Mouse (Mus musculus) embryo, embryonic 9.5 days (tissue): ENCODE data around the gene Ankrd26.

Source experiments
- DNase-seq: peaks from one replicate; pipeline ENCODE4 v3.0.0-alpha.2; 2017; ENCODE audit errors: extremely low spot score

Ankrd26 gene

GRCm38 (mm10) chr6:118478957-118479708 is 82.9 kb downstream of the Ankrd26 start, which contains the start of gene Zfp9:
Gene Zfp9 (minus strand): TSS chr6:118479320.
- DNase-seq: peak; percentile 83

DNA sequence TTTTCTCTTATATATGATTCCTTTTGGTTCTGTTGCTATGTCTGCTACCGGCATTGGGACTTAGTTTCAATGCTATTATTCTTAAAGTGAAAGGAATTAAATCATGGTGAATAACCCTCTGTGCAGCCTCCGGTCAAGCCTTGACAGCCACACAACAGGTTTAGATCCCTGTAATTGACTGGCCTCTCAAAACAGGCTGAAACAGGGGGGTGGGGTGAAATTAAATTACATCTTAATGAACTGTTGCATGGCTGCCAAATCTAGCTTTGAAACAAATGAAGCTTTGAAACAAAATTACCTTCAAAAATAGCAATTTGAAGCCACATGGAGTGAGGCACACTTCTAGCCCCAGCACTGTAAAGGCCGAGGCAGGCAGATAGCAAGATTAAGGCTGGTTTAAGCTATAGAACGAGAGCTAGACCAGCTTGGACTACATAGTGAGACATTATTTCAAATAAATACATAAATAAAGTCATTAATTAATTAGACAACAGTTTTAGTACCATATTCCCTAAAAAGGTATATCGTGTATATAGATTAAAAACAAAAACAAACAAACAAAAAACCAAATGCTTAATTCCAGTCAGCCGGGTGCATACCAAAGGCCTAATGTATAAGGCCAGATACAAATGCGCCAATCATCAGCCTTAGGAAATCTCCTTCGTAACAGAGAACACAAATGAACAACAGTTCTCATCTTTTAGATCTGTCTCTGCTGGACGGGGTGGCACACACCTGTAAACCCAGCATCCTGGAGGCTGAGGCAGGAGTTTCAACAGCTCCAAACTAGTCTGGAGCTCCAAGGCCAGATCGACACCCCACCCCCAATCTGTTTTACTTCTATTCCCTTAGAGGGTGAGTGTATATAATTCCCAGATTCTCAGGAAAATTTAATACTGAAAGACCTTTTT is 83.9 kb downstream of the Ankrd26 start:
- peak; percentile 29 for DNase-seq

DNA sequence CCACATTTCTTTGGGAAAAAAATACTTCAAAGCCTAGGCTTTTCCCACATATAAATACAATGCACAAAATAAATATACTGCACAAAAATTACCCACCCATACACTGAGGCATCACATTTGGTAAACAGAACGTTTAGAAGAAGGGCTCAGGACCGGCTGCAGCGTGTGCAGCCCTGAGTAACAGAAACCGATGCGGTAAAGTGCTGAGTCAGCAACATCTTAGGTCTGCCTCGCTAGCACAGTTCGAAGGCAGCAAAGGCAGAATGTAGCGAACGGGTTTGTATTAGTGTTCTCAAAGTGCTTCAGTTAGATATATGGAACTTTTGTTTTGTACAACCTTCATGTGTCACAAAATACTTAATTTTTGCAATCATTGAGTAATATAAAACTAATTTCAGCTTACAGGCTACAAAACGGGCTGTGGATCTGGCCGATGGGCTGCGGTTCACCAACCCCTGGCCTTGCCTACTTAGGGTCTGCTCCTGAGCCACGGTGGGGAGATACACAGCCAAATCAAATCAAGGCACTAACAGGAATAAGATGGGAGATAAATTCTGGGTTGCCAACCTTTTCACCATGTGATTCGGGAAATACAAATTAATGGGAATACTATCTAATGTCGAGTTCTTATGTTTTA is 99.8 kb downstream of the Ankrd26 start:
- DNase-seq: no peak

GRCm38 (mm10) chr6:118457726-118458125 is 104.3 kb downstream of the Ankrd26 start:
- DNase-seq: no peak

- peak; percentile 89 for DNase-seq
These were observed 106.9 kb downstream of the Ankrd26 start, which contains the start of gene Zfp248 for GRCm38 (mm10) chr6:118455042-118455631. Gene Zfp248 (minus strand): TSS chr6:118455528.

DNA sequence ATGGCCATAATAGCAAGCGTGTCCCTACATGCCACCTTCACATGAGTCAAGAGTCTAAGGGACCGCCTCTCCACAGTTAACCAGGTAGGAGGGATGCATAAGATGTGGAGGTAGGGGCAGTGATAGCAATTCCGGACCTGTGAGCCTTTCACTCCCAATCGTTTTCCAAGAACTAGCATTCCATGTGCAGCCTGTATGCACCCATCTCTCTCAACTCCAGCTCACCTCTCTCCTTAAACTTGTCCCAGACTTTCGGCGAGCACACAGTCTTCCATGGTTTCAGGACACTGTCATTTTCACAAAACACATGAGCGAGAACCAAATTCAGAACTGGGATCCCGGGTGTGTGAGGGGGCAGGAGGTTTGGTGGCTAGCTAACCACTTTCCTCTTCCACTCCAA is 107.6 kb downstream of the Ankrd26 start:
- DNase-seq: peak; percentile 2
